Mouse (Mus musculus) intestine, postnatal 0 days (tissue): ENCODE data around the gene Lactb. TPM values are rescaled to one million over a fixed set of nuclear protein-coding genes. Genes with fewer than 3 reads are reported as not detected.

Experiments used
- ATAC-seq: fragments of 200-750 bp; cut with Nextera tagmentation; 2 replicates; pipeline ENCODE4 v1.8.0; 2017; ENCODE audit warnings: mild to moderate bottlenecking, moderate TSS enrichment, moderate library complexity
- H3K27ac ChIP-seq: fragments of 300-500 bp; sonication (generic); 2 replicates; pipeline ENCODE4 v1.5.1; 2014; ENCODE audit warnings: mild to moderate bottlenecking, low read depth, low read length, moderate library complexity
- H3K27me3 ChIP-seq: fragments of 300-500 bp; sonication (generic); replicated peaks from 2 replicates; pipeline ENCODE4 v1.6.1; 2014; ENCODE audit warnings: low read length, mixed read lengths; ENCODE audit not compliant: control insufficient read depth, insufficient read depth
- H3K36me3 ChIP-seq: fragments of 300-500 bp; sonication (generic); 2 replicates; pipeline ENCODE4 v1.6.1; 2014; ENCODE audit warnings: mild to moderate bottlenecking, moderate library complexity; ENCODE audit not compliant: control insufficient read depth, insufficient read depth
- H3K4me1 ChIP-seq: fragments of 300-500 bp; sonication (generic); replicated peaks from 2 replicates; pipeline ENCODE4 v1.6.1; 2014; ENCODE audit warnings: antibody characterized with exemption, low read length, mixed read lengths; ENCODE audit not compliant: control insufficient read depth, insufficient read depth
- H3K4me2 ChIP-seq: fragments of 300-500 bp; sonication (generic); replicated peaks from 2 replicates; pipeline ENCODE4 v1.6.1; 2014; ENCODE audit warnings: low read depth, mild to moderate bottlenecking, moderate library complexity
- H3K4me3 ChIP-seq: fragments of 300-500 bp; sonication (generic); 2 replicates; pipeline ENCODE4 v1.5.1; 2014; ENCODE audit warnings: low read depth, low read length
- H3K9ac ChIP-seq: fragments of 300-500 bp; sonication (generic); 2 replicates; pipeline ENCODE4 v1.6.1; 2014; ENCODE audit warnings: mild to moderate bottlenecking, low read depth, low read length
- H3K9me3 ChIP-seq: fragments of 300-500 bp; sonication (generic); 2 replicates; pipeline ENCODE4 v1.6.1; 2016; ENCODE audit warnings: mixed run types; ENCODE audit not compliant: control insufficient read depth
- CTCF ChIP-seq: sonication (generic); IDR thresholded peaks from 2 replicates; pipeline ENCODE4 v1.5.1; 2016; ENCODE audit warnings: low read depth, mild to moderate bottlenecking, control low read depth, antibody characterized with exemption, moderate library complexity
- WGBS: fragments of 180-500 bp; shearing (Covaris S2); extraction: QIAGEN DNeasy Blood & Tissue Kit; methylation state at CpG from one replicate; pipeline ENCODE4 v1.1.7; 2014; 5-methylcytosine and 5-hydroxymethylcytosine counted together
- polyA plus RNA-seq: library from polyadenylated mRNA; unstranded; fragments of >200 nt; fragmentation: Nextera tagmentation; extraction: Ambion mirVana; gene quantifications from 2 replicates; pipeline ENCODE4 v1.2.1, GENCODE M21; 2015

Lactb gene
- polyA plus RNA-seq, 1 experiment from 2014 or later, result 14.9 TPM

GRCm38 (mm10) chr9:66977121-66977520 is 1.8 kb upstream of the Lactb start:
- H3K9me3 ChIP-seq, result no peaks in the 10 kb centered on the region
- H3K4me1 ChIP-seq, result no peaks in the 10 kb centered on the region; the same call in 1 of the 2 replicates
- no peak for TF ChIP-seq CTCF
- no peaks in the 10 kb centered on the region for H3K36me3 ChIP-seq
- H3K9ac ChIP-seq, result no peak overlapping the region
- H3K27ac ChIP-seq, result no peak overlapping the region
- H3K4me3 ChIP-seq, result no peak overlapping the region
- no peaks in the 10 kb centered on the region for H3K27me3 ChIP-seq
- WGBS, result 74% methylated on average over 5 of the region's 5 CpGs
- no peak overlapping the region for H3K4me2 ChIP-seq
- ATAC-seq, result no peak

- H3K4me3 ChIP-seq, result peak overlapping the region; percentile 91
- ATAC-seq, result peak; percentile 79
- H3K27me3 ChIP-seq, result no peaks in the 10 kb centered on the region
- H3K27ac ChIP-seq, result peak overlapping the region; percentile 94
- no peaks in the 10 kb centered on the region for H3K9me3 ChIP-seq
- no peak for TF ChIP-seq CTCF
- H3K36me3 ChIP-seq, result no peaks in the 10 kb centered on the region
- 0% methylated on average over 39 of the region's 41 CpGs for WGBS
- peak overlapping the region; percentile 94 for H3K4me2 ChIP-seq
- no peaks in the 10 kb centered on the region; the same call in 1 of the 2 replicates for H3K4me1 ChIP-seq
- peak overlapping the region; percentile 83 for H3K9ac ChIP-seq
Observed at GRCm38 (mm10) chr9:66974721-66975225, 511 bp downstream of the Lactb start.

- H3K9ac ChIP-seq, result no peak overlapping the region
- H3K27me3 ChIP-seq, result no peaks in the 10 kb centered on the region
- H3K27ac ChIP-seq, result no peak overlapping the region
- H3K36me3 ChIP-seq, result peaks cover 7% of the 10 kb centered on the region; the same call in 1 of the 2 replicates
- no peaks in the 10 kb centered on the region for H3K9me3 ChIP-seq
- ATAC-seq, result no peak
- H3K4me1 ChIP-seq, result no peaks in the 10 kb centered on the region; the same call in 1 of the 2 replicates
- WGBS, result 89% methylated on average over 8 of the region's 8 CpGs
- TF ChIP-seq CTCF, result no peak
- H3K4me2 ChIP-seq, result no peak overlapping the region
- no peak overlapping the region for H3K4me3 ChIP-seq
Observed at GRCm38 (mm10) chr9:66971116-66971515, 4.2 kb downstream of the Lactb start.

DNA sequence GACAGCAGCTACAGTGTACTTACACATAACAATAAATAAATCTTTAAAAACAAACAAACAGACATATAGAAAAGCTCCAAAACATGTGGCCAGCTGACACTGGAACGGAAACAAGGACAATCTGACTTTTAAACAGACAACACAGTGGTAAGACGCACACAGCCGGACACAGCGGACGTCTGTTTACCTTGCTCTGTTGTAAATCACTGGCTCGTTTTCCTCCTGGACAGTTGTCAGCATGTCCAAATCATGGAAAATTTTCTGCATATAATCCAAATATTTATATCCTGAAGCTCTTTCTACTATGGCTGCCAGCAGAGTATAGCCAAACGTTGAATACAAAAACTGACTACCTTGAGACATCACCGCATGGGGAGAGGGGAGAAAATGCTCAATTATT is 7.8 kb downstream of the Lactb start:
- H3K4me2 ChIP-seq, result no peak overlapping the region
- no peak overlapping the region for H3K9ac ChIP-seq
- peaks cover 7% of the 10 kb centered on the region; the same call in 1 of the 2 replicates for H3K36me3 ChIP-seq
- H3K4me3 ChIP-seq, result no peak overlapping the region
- 40% methylated on average over 8 of the region's 8 CpGs for WGBS
- H3K4me1 ChIP-seq, result no peaks in the 10 kb centered on the region
- ATAC-seq, result no peak
- no peaks in the 10 kb centered on the region for H3K27me3 ChIP-seq
- no peak overlapping the region for H3K27ac ChIP-seq
- H3K9me3 ChIP-seq, result no peaks in the 10 kb centered on the region
- TF ChIP-seq CTCF, result no peak

DNA sequence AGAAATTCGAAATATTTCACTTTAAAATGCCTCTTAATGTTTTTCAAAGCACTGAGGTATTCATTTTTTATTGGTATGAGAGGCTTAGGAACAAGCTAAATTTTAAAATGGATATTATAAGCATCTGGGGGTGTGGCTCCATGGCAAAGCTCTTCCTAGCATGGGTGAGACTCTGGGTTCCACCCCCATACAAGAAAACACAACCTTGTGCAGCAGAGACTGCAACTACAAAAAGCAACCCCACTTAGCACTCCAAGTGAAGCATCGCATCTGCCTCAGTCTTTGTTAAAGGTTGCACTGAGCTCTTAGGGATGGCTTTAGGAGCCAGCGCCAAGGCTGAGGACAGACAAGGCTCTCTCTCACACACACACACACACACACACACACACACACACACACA is 13.8 kb downstream of the Lactb start:
- Histone ChIP-seq H3K4me2 (no peak overlapping the region), H3K27me3 (no peaks in the 10 kb centered on the region), H3K4me1 (no peaks in the 10 kb centered on the region), H3K9ac (no peak overlapping the region), H3K27ac (no peak overlapping the region), H3K9me3 (no peaks in the 10 kb centered on the region), H3K36me3 (no peaks in the 10 kb centered on the region), H3K4me3 (no peak overlapping the region)
- TF ChIP-seq CTCF, result no peak
- 77% methylated on average over 3 of the region's 3 CpGs for WGBS
- no peak for ATAC-seq

- 90% methylated on average over 3 of the region's 3 CpGs for WGBS
- Histone ChIP-seq H3K4me3 (no peak overlapping the region), H3K27ac (no peak overlapping the region), H3K9ac (no peak overlapping the region), H3K4me1 (no peaks in the 10 kb centered on the region), H3K27me3 (no peaks in the 10 kb centered on the region), H3K9me3 (no peaks in the 10 kb centered on the region), H3K4me2 (no peak overlapping the region), H3K36me3 (peaks cover 5% of the 10 kb centered on the region; the same call in 1 of the 2 replicates)
- no peak for ATAC-seq
- TF ChIP-seq CTCF, result no peak
Observed at GRCm38 (mm10) chr9:66957451-66957850, 17.8 kb downstream of the Lactb start.

DNA sequence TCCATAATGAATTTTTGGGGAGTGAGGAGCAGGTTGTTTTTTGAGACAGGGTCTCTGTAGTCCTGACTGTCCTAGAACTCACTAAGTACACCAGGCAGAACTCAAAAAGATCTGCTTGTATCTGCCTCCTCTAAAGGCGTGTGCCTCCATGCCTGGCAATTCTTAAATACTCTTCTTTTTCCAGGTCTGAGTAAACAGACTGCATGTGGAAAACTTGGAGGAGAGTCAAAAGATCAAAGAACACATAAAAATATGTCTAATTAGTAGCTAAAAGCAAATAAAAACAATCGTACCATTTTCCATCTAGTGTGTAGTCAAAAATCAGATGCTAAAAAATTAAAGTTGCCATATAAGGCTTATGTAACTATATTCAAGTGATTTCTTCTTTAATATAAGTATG is 22.4 kb downstream of the Lactb start:
- Histone ChIP-seq H3K9me3 (no peaks in the 10 kb centered on the region), H3K27ac (no peak overlapping the region), H3K4me2 (no peak overlapping the region), H3K9ac (no peak overlapping the region), H3K4me3 (no peak overlapping the region), H3K4me1 (no peaks in the 10 kb centered on the region), H3K27me3 (no peaks in the 10 kb centered on the region), H3K36me3 (peaks cover 11% of the 10 kb centered on the region)
- no peak for ATAC-seq
- WGBS, result 61% methylated on average over 2 of the region's 2 CpGs
- TF ChIP-seq CTCF, result no peak
